Mouse (Mus musculus) gastrocnemius, adult 2 months (tissue): Measurements from ENCODE around the gene Cdsn. TPM values are rescaled to one million over a fixed set of nuclear protein-coding genes. Genes with fewer than 3 reads are reported as not detected.

Experiments used
- DNase-seq: peaks from one replicate; pipeline ENCODE4 v3.0.0; 2022
- H3K27ac ChIP-seq: fragments of 200-600 bp; 2 replicates; pipeline ENCODE4 v1.8.1; 2022; ENCODE audit warnings: mild to moderate bottlenecking
- H3K4me3 ChIP-seq: fragments of 200-600 bp; 2 replicates; pipeline ENCODE4 v1.8.1; 2022; ENCODE audit warnings: mild to moderate bottlenecking, moderate library complexity
- CTCF ChIP-seq: fragments of 200-600 bp; IDR thresholded peaks from 2 replicates; pipeline ENCODE4 v1.8.1; 2022; ENCODE audit warnings: antibody characterized with exemption, mild to moderate bottlenecking, moderate library complexity
- intact Hi-C: fragments of 180-260 bp; cut with DNase I; formaldehyde crosslinking; loops from one replicate; pipeline ENCODE4 v1.15.1; 2025
- total RNA-seq, 2 experiments: library from RNA; stranded (reverse); gene quantifications; 2 replicates each; pipeline ENCODE4 v1.2.3; 2021

The Cdsn gene
- total RNA-seq, 2 experiments from 2014 or later: not detected

GRCm38 (mm10) chr17:35558216-35558615, 6.3 kb downstream of the Cdsn start:
- H3K4me3 ChIP-seq: no peak overlapping the region

GRCm38 (mm10) chr17:35567150-35567549, 15.2 kb downstream of the Cdsn start, which contains the start of gene 2300002M23Rik:
Gene 2300002M23Rik (plus strand): TSS chr17:35567450.
- intact Hi-C loops: no loop called here
- TF ChIP-seq CTCF: no peak

More at GRCm38 (mm10) chr17:35558216-35558615, 6.3 kb downstream of the Cdsn start:
- H3K27ac ChIP-seq: no peak overlapping the region
- no peak for DNase-seq
- intact Hi-C loops: no loop called here
- no peak for TF ChIP-seq CTCF

GRCm38 (mm10) chr17:35567767-35568166, 15.8 kb downstream of the Cdsn start:
- DNase-seq: no peak
- intact Hi-C loops: no loop called here
- TF ChIP-seq CTCF: no peak

More at GRCm38 (mm10) chr17:35567150-35567549, 15.2 kb downstream of the Cdsn start, which contains the start of gene 2300002M23Rik:
- no peak for DNase-seq
- Histone ChIP-seq H3K27ac (no peak within 1 kb of the TSS), H3K4me3 (no peak within 1 kb of the TSS)

GRCm38 (mm10) chr17:35569091-35569944, 17.4 kb downstream of the Cdsn start:
- intact Hi-C loops: no loop called here
- DNase-seq: no peak
- Histone ChIP-seq H3K4me3 (no peak overlapping the region), H3K27ac (no peak overlapping the region)
- no peak for TF ChIP-seq CTCF

More at GRCm38 (mm10) chr17:35567767-35568166, 15.8 kb downstream of the Cdsn start:
- Histone ChIP-seq H3K27ac (no peak overlapping the region), H3K4me3 (no peak overlapping the region)

- TF ChIP-seq CTCF: no peak
- DNase-seq: no peak
- intact Hi-C loops: no loop called here
- Histone ChIP-seq H3K4me3 (no peak overlapping the region), H3K27ac (no peak overlapping the region)
Observed at GRCm38 (mm10) chr17:35570836-35571235, 18.9 kb downstream of the Cdsn start.

GRCm38 (mm10) chr17:35571477-35571876, 19.5 kb downstream of the Cdsn start:
- intact Hi-C loops: no loop called here
- H3K27ac ChIP-seq: no peak overlapping the region
- no peak overlapping the region for H3K4me3 ChIP-seq
- no peak for DNase-seq
- no peak for TF ChIP-seq CTCF

GRCm38 (mm10) chr17:35578211-35578610, 26.3 kb downstream of the Cdsn start:
- DNase-seq: peak; percentile 79
- TF ChIP-seq CTCF: peak; percentile 100
- no peak overlapping the region for H3K4me3 ChIP-seq
- intact Hi-C loops: no loop called here
- H3K27ac ChIP-seq: no peak overlapping the region

GRCm38 (mm10) chr17:35582900-35583299, 31.0 kb downstream of the Cdsn start:
- TF ChIP-seq CTCF: peak; percentile 53
- Histone ChIP-seq H3K4me3 (no peak overlapping the region), H3K27ac (no peak overlapping the region)
- DNase-seq: no peak
- intact Hi-C loops: no loop called here

GRCm38 (mm10) chr17:35584330-35584937, 32.5 kb downstream of the Cdsn start:
- peak; percentile 89 for TF ChIP-seq CTCF
- intact Hi-C loops: no loop called here
- DNase-seq: peak; percentile 79
- peak overlapping the region; percentile 29 for H3K4me3 ChIP-seq
- no peak overlapping the region for H3K27ac ChIP-seq

- intact Hi-C loops: no loop called here
- H3K27ac ChIP-seq: no peak overlapping the region
- H3K4me3 ChIP-seq: no peak overlapping the region
- no peak for DNase-seq
- no peak for TF ChIP-seq CTCF
Observed at GRCm38 (mm10) chr17:35587291-35587690, 35.4 kb downstream of the Cdsn start.

GRCm38 (mm10) chr17:35588387-35588786, 36.5 kb downstream of the Cdsn start:
- no peak for DNase-seq
- no peak for TF ChIP-seq CTCF
- Histone ChIP-seq H3K4me3 (no peak overlapping the region), H3K27ac (no peak overlapping the region)
- intact Hi-C loops: no loop called here

- TF ChIP-seq CTCF: peak; percentile 92
- peak overlapping the region; percentile 52 for H3K4me3 ChIP-seq
- peak overlapping the region; percentile 61 for H3K27ac ChIP-seq
- DNase-seq: peak; percentile 77
- intact Hi-C loops: loop anchor here (5.0 kb wide), 1 partner anchor 147 kb away; no protein-coding TSS in a partner anchor
Observed at GRCm38 (mm10) chr17:35590410-35591218, 38.7 kb downstream of the Cdsn start.

GRCm38 (mm10) chr17:35591219-35591578, 39.3 kb downstream of the Cdsn start:
- intact Hi-C loops: loop anchor here (5.0 kb wide), 1 partner anchor 146 kb away; no protein-coding TSS in a partner anchor

More at GRCm38 (mm10) chr17:35591219-35591578, 39.3 kb downstream of the Cdsn start:
- peak overlapping the region; percentile 52; the same call in 1 of the 2 replicates for H3K4me3 ChIP-seq
- DNase-seq: no peak
- no peak for TF ChIP-seq CTCF
- no peak overlapping the region for H3K27ac ChIP-seq
